Mouse (Mus musculus) thymus, postnatal 4 days (tissue): ENCODE measurements around the gene Dnajc5.

Experiments used
- DNase-seq: peaks from one replicate; pipeline ENCODE4 v3.0.0; 2021

The Dnajc5 gene

DNA sequence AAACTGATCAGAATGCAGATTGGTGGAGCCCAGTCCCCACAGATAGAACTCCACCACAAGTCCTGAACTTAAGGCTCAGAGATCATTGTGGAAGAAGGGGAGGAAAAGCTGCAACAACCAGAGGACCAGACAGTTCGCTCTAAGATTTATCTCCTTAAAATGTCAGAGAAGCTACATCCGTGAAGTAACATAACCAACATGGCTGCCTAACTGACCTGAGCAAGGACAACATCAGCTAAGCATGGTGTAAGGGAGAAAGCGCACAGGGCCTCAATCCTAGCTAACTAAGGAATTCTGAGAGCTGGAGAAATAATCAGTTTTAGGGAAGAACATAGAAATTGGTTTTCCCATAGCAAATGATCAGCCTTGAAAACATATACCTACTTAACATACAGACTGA, 1.1 kb upstream of the Dnajc5 start:
- no peak for DNase-seq

DNA sequence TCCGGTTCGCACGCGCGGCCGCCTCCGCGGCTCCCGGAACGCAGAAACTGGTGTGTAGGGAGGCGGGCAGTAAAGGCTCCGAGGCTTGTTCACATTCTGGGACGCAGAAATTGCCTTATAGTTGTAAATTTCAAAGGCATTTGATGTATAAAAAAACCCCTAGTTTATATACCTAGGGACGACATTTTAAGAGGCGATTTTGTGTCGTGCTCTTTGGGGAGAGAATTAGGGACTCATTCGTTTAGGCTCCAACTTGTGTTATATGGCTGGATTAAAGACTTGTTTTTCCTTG, 597 bp downstream of the Dnajc5 start:
- DNase-seq: no peak

DNA sequence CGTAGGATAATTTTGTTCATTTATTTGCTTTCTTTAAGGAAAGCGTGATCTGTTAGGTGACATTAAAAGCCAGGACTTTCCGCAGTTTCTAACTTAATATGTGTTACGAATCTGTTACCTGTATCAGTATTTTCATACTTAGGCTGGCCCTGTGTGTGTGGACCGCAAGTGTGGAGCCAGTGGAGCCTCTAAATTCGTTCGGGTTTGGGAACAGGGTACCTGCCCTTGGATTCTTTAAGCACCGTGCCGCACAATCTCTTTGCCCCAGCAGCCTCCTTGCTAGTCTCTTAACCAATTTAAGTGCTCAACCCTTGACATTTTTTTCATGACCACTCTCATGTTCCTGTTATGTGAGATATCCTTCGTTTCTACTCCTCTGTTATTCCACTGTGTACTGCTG, 1.2 kb downstream of the Dnajc5 start:
- peak; percentile 21 for DNase-seq

DNA sequence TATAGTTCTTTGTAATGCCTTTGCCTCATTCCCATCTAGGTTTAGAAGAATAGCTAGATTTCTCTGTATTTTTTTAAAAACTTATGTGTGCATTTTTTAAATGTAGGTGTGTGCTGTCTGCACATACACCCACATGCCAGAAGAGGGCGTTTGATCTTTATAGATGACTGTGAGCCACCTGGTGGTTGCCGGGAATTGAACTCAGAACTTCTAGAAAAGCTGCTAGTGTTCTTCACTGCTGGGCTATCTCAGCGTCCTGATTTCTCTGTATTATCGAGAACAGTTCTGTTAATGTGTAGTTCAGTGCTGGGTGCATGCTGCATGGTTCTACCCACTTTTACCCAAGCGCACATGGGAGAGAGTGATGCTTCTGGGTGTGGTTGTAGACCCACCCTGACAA, 2.5 kb downstream of the Dnajc5 start:
- DNase-seq: peak; percentile 65

DNA sequence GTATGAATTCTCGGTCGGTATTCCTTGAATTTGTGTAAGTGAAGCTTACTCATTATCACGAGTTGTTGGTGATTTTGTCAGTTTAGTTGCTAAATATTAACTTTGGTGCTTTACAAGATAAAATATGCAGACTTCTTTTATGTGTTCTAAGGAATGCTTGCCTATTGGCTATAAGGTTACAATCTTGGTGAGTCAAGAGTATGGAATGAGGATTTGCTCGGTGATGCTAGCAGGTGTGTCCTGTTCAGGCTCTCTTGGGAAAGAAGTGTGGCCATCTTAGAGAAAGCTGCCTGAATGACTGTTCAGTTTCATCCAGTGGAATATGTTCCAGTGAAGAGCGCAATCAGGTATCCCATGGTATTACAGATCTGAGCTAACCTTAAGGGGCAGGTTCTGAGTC, 5.2 kb downstream of the Dnajc5 start:
- DNase-seq: no peak

DNA sequence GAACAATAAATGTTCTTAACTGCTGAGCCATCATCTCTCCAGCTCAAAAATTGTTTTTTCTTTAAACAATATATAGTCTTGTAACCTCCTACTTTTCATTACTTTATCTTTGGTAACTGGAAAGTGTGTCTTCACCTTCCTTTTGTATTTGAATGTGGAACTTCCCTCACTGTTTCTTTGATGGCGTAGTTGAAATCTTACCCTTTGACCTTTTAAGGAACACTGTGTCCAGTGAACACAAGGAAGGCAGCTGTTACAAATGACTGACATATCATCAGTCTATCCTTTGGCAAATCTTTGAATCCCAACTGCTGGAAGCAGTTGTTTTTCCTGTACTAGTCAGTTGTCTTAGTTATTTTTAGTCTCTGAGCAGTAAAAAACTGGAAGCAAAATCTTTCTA, 8.8 kb downstream of the Dnajc5 start:
- no peak for DNase-seq

DNA sequence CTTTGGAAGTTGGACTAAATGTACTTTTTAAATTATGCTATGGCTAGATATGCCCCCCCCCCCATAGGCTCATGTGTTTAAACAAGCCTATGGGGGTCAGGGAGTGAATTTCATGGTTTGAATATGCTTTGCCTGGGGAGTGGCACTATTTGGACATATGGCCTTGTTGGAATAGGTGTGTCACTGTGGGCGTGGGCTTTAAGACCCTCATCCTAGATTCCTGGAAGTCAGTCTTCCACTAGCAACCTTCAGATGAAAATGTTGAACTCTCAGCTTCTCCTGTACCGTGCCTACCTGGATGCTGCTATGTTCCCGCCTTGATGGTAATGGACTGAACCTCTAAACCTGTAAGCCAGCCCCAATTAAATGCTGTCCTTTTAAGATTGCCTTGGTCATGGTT, 12.3 kb downstream of the Dnajc5 start:
- DNase-seq: no peak

DNA sequence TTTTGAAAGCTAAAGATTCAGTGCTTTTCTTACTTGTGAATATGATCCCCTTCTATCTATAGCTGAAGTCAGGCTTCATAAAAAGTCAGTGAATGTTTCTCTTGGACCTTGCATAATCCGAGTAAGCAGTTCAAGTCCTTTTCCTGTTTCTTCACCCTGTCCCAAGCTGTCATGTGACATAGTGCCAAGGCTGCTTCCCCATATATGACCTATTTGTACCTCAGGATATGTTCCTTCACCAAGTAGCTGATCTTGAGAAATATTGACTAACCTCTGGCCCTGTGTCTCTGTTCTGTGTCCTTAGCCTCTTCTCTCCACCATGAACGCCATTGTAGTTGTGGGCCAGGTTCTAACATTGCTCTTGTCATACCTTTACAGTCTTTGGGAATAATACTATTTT, 16.1 kb downstream of the Dnajc5 start:
- DNase-seq: no peak

DNA sequence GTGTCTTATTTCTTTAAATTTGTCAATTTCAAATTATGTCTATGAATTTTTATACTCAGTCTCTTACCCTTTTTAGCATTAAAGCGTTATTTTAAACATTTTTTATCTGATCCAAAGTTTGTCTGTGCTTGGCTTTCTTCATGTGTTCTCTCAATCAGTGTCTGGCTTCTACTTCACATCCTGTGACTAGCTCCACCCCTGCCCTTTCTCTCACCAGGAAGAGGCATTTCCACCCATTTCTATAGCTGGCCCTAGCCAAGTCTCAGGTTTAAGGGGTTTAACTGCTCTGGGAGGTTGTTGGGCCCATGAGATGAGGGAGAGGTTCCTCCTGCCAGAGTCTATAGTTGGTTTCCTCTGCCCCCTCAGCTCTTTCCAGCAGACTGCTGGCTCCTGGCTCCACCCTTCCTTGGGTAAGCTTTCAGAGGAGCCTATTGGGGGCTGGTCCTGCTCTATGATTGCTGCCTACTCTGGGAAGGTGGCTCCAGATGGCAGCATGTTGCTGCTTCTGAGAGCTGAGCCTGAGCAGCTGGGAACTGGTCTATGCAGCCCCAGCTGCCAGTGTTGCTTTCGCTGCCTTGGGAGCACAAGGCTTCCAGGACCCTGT, 17.3 kb downstream of the Dnajc5 start:
- DNase-seq: no peak

DNA sequence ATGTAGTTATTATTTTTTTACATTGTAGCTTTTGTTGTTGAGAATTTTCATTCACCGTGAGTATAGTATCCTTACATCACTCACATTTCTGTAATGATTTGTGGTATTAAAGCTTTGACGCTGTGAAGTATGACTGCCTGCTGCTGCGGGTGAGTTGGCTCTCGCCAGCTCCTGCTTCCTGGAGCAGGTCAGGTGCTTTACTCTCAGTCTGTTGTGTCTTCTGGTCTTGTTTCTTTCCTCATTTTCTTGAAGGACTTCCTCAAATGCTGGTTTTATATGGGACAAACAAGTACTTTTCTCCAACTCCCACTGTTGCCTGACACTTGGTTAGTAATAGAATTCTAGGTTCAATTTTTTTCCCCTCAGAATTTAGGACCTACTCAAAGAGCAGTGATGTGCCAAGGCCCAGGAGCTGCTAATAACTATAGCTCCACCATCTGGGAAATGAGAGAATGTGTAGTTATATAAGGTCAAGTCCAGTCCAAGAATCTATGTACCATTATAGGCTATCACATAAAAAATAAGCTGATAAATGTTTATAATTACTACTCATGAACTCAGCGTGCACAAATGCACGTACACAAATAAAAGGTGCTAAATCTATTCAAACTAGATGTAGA, 21.6 kb downstream of the Dnajc5 start:
- DNase-seq: no peak

DNA sequence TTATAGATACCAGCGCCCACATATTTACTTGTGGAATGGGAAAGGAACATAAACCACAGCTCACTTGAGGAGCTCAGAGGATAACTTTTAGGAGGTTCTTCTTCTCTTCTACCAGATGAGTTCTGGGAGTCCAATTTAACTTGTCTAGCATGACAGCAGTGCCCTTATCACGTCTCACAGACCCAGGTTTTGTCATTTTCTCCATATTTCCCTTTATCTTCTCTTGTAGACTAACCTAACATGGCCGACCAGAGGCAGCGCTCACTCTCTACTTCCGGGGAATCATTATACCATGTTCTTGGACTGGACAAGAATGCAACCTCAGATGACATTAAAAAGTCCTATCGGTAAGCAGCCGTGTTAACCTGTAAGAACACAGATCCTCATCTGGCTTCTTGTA, 25.9 kb downstream of the Dnajc5 start:
- no peak for DNase-seq

DNA sequence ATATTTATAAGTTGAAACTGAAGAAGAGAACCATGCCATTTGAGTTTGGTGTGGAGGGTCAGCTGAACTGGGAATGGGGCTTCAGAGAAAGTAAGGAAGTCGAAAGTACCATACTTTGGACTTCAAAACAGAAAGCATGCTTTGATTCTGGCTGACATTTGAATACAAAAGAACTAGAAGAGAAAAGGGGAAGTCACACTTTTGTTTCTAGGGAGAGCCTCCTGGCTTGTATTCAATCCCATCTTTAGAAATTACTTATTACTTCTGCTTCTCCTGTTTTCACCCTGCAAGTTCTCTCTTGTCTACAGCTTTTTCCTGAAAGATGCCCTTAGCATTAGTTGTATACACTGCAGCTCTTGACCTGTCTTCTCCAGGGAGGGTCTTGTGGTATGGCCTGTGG, 27.9 kb downstream of the Dnajc5 start:
- no peak for DNase-seq

DNA sequence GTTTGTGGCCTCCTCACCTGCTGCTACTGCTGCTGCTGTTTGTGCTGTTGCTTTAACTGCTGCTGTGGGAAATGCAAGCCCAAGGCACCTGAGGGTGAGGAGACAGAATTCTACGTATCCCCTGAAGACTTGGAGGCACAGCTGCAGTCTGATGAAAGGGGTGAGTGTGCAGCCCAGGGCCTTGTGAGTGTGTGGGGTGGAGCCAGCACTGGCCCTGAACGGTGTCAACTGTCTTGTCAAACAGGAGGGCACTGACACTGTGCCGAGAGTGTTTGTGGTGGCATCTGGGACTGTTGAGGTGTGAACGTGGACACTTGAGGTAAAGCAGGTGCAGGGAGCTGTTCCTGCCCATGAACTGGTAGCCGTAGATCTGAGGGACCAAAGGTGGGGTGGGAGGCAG, 28.4 kb downstream of the Dnajc5 start:
- DNase-seq: no peak

DNA sequence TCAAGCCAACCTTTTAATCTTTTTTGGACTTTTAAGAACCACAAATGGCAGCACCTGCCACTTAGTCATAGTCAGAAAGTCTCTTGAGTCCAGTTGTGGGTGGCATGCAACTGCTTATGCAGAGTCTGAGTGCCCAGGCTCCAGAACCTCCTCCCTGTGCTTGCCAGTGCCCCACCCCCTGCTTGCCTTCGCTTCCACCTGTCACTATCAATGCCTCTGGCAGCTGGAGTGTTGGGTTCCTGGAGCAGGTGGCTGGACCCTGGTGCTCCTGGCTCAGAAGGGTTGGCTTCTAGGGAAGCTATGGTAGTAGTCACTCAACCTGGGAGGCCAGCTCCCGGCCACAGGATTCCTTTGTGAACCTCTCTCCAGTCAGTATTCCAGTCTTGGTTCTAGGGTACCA, 29.9 kb downstream of the Dnajc5 start:
- DNase-seq: no peak

DNA sequence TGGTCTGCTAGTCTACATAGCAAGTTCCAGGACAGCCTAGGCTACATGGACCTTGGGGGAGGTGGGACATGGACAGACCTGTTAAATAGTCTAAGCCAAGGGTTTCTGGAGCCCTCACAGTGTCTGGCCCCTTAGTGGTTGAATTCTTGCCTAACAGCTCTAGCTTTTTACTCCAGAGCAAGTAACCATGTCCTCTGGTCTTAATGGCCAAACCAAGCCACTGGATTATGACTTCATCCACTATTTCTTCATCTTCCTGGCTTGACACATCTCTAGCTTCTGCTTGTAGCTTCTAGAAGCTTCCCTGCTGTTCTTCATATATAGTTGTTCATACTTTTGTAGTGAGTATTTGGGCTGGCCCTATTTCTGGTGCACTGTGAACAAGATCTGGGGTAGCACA, 33.5 kb downstream of the Dnajc5 start:
- no peak for DNase-seq

DNA sequence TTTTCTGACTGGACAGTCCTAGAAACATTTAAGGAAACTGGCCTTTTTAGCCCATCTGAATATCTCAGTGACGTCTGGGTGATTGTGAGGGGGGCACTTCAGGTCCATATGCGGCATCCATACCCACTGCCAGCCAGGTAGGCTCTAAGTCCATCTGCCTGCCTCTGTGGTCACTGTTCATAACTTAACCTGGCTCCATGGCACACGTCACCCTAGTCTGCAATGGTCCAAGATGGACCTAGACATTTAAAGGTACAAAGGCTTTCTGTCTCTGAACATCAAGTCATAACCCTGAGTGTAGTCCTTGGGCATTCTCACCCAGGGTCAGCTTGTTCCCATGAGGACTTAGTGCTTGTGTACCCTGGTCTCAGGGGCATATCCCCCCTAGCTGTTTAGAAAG, 47.1 kb downstream of the Dnajc5 start:
- DNase-seq: no peak

DNA sequence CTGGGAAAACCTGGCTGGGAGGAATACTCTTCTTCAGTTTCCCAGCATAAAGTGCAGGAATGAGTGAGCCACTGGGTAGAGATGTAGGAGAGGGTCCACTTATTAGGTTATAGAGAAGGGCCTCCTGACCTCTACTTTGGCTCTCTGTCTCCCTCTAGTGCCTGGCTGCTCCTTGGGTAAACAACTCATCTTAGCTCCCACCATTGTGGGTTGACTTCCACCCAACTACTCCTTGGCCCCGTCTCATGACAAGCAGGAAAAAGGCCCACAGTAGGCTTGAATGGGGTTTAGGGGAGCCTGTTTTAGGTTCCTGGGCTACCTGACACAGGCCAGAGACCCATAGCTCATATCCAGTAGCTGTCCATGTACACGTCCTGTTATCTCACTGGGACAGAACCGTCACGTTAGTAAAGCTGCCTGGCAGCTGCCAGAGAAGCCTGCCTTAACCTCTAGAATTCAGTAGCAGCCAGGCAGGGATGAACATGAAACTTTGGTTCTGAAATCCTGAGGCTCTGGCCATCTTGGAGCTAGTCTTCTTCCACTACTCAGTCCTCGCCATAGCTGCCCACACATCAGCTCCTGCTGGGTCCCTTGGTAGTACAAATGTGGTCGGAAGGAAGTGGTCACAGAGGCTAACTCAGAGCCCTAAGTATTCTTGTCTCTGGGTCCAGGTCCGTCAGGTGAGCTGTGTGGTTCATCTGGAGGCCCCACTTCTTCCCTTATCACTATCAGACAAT, 48.2 kb downstream of the Dnajc5 start:
- peak; percentile 80 for DNase-seq

DNA sequence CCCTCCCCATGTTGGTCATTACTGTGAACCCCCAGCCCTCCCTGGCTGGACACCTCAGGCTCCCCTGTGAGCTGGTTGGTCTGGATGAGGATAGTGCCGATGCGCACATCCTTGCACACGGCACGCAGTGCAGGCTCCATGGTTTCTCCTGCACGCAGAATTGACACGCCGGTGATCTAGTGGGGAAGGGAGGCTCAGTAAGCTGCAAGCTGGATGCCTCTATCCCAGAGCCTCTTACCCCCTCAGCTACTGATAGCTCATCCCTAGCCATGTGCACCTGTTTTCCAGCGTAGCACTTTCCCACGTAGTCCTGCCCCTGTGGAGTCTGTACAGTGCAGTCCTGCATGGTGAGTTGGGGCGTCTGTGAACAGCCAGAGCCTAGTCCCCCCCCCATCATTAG, 49.6 kb downstream of the Dnajc5 start:
- no peak for DNase-seq

DNA sequence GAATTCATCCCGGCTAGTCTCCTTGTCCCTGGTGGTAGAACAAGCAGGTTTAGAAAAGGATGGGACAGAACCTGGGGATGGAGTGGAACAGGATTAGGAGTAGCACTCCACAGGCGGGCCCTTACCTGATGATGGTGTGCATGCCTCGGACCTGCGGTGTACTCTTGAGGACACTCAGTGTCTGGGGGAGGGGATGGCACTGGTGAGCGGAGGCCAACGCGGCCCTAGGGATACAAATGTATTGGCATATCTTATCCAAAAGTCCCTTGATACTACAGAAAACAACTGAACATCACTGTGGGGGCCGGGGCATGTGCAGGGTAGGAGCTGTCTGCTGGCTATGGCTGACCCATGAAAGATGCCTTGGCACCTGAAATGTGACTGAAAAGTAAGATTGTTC, 50.1 kb downstream of the Dnajc5 start:
- DNase-seq: no peak

DNA sequence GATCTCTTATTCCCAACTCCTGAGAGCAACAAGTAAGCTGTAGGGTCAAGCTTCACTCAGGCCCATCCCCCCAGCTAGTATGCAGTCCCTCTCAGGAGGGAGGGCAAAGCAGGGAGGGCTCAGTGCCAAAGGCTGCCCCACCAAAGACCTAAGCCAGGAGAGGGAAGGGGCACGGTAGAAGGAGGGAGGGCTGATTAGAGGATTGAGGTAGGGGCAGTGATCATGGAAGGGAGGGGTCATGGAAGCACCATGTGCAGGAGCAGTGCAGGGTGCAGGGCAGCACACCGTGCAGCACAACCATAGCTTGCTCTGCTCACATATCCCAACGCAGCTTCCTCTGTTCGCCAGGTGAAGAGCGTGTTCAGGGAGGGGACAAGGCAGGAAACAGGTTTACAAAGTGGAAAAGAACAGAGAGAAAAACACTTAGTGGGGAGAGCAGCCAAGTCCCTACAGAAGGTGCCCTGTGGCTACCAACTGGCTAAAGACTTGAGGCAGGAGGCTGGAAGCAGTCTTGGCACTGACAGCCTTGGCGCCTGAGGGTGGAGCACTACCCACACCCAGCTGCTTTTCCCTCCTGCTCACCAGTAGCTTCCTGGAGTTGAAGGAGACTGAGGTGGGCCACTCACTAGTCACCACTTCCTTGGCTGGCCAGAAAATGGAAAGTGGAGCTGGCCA, 50.8 kb downstream of the Dnajc5 start:
- no peak for DNase-seq

DNA sequence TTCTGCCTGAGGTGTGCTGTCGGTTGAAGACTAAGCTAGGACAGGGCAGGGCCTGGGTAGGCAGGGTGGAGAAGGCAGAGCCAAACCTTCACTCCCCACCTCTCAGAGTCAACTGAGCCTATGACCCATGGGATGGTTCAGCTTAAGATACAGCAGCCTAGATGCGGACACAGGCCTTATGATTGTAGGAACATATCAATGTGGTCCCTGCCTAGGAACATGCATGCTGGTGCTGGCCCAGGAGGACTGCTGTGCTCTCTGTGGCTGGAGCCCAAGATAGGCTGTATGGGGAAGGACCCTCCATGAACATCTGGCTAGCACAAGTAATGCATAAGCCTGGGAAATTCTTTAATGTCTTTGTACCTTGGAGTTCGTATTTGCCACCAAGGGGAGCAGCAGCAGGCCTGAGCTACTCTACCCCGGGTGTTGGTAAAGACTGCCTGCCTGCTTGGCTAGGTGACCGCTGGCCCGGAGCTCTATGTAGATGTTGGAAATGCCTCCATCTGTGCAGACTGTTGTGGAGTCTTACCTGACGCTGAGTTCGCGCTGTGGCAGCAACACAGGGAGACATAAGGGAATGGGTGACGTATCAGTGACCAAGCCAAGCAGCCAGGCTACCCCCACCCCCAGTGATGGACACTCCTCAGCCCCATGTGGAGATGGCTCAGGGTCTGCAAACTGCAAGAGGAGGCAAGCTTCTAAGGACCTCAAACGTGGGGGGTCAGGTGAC, 51.8 kb downstream of the Dnajc5 start:
- DNase-seq: no peak

DNA sequence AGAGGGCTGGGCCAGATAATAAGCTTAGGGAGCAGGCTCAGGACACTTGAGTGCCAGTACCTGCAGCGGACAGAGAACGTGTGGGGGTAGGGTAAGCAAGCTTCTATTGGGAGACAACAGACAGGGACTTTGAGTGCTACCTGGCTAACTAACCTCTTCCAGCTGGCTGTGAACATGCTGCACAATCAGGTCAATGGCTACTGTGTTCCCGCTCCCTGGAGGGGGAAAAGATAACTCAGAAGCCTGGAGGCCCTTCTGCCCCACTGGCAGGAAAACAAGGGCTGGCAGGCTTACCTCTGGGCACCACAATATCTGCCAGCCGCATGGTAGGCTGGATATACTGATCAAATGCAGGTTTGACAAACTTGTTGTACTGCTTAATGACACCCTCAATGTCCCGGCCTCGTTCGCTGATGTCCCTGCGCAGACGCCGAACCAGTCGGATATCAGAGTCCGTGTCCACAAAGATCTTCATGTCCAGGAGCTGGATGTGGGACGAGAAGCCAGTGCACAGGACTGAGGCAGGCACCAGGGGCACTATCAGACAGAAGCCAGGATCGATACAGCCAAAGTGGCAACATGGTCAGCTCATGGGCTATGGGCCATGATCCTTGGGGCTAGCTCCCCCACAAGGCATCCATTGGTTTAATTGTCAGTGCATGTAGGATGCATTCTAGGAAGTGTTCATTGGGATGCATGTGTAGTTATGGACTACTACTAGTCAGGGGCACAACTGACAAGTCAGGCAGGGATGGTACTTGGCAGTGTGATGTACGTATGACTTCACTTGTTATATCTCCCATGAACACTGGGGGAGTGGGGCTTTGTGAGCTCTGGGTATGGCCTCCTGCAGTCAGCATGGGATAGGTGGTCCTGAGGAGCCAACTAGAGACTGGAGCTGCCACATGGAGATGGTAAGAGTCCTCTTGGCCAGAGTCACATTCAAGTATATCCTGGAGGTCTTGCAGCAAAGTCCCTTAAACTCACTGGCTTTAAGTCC, 52.9 kb downstream of the Dnajc5 start:
- DNase-seq: no peak
